Mouse (Mus musculus) thymus, adult 2 months (tissue): ENCODE results near the gene Gjb1.

ENCODE experiments used
- CTCF ChIP-seq: fragments of 200-500 bp; IDR thresholded peaks from 2 replicates; pipeline ENCODE4 v1.5.1; 2012; ENCODE audit warnings: mild to moderate bottlenecking, control low read depth, low read length, moderate library complexity, borderline replicate concordance; ENCODE audit not compliant: control insufficient read depth, poor library complexity, insufficient read depth; ENCODE audit errors: extremely low read depth
- POLR2A ChIP-seq: fragments of 200-500 bp; IDR thresholded peaks from 2 replicates; pipeline ENCODE4 v1.6.1; 2012; ENCODE audit warnings: mild to moderate bottlenecking, low read length, control low read depth, moderate library complexity; ENCODE audit not compliant: control insufficient read depth, poor library complexity, insufficient read depth; ENCODE audit errors: extremely low read depth

DNA sequence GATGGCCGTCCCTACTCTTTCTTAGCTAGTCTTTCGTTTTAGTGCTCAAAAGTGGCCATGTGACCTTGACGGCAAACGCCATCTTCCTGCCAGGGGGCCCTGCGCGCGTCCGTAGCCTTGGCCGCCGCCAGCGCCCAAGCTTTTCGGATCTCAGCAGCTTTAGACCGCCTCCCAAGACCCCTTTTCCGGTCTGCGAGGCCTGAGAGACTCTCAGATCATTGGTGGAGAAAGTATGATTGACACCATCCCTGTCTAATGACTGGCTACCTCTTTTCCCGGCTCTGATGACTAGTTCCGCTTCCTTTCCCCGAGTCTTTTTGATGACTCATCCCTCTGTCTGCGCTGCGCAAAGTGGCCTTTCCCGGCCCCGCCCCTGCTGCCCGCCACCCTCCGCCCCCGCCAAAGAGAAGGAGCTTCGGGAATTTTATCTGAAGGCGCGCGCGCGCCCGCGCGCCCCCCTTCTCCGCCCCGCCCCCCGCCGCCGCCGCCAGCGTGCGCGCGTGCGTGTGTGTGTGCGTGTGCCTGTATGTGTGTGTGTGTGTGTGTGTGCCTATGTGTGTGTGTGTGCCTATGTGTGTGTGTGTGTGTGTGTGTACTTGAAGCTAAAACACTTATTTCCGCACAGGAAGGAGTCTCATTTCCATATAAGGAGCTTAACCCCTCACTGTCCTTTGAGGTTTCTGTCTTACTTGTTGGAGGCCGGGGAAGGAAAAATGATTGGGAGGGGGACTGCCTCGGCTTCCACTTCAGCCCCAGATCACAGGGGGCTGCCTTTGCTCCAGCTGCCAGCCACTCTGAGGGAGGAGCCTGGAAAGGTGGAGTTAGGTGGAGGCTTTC lies 43.6 kb upstream of the Gjb1 start:
- TF ChIP-seq CTCF = no peak
- peak; percentile 55 for TF ChIP-seq POLR2A
